In the genomic region with DNA sequence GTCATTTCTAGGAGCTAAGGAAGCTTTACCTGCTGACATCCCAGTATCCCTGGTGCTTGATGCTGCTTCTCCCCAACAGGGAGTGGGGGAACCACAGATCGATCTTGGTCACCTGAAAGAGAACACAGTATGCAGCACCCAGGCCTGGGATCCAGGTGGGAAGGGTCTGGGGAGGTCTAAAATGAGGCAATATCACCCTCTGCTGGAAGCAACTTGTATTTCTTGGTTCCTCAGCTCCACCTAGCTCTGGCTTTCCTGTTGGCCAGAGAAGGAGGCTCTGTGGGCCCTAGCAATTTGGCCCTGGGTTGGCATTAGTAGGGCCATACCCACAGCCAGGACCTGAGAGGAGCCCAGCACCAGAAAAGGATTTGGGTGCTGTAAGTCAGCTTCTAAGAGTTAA, we compare ENCODE assay signal across 10 mouse cellular contexts. TPM values are rescaled to one million over a fixed set of nuclear protein-coding genes. Genes with fewer than 3 reads are reported as not detected.
DNase-seq lines count a peak whose midpoint lies in the region; ATAC-seq and TF ChIP-seq lines count a peak whose summit lies in the region.
"Had no signal": no experiment of that assay in that cellular context is flagged by ENCODE, and none has a peak within 500 bp of the region (broad histone marks: within the 10 kb centered on the region; RNA-seq: fewer than 3 reads in every experiment).

No protein-coding gene starts in this region.

- peak; percentile 33; the same call in 1 of the 2 replicates for TF ChIP-seq CTCF in gastrocnemius, adult 2 months (IDR thresholded peaks at IDR 0.05)

- H3K27me3 ChIP-seq in midbrain, embryonic 14.5 days (ENCODE audit: control insufficient read depth, insufficient read depth, low read length), result no peaks in the 10 kb centered on the region
- H3K27me3 ChIP-seq in midbrain, embryonic 15.5 days (replicated peaks), result no peaks in the 10 kb centered on the region
- H3K27me3 ChIP-seq in midbrain, embryonic 16.5 days (ENCODE audit: control insufficient read depth, insufficient read depth, low read depth, low read length), result peaks cover 3% of the 10 kb centered on the region

- H3K4me3 ChIP-seq in gastrocnemius, adult 2 months, result no peak overlapping the region
- no peak overlapping the region for H3K4me3 ChIP-seq in midbrain, embryonic 14.5 days (replicated peaks; ENCODE audit: low read depth, low read length)
- H3K4me3 ChIP-seq in midbrain, embryonic 15.5 days, result no peak overlapping the region
- no peak overlapping the region for H3K4me3 ChIP-seq in midbrain, embryonic 16.5 days (ENCODE audit: low read depth, low read length)
- H3K4me3 ChIP-seq: intestine, embryonic 15.5 days had no signal

- intact Hi-C loops in gastrocnemius, adult 2 months (cut with DNase I), result no loop called here
- intact Hi-C loops in gastrocnemius, postnatal 36 days (cut with DNase I), result loop anchor here (5.0 kb wide), 1 partner anchor 108 kb away; no protein-coding TSS in a partner anchor

- no peak overlapping the region for H3K9ac ChIP-seq in midbrain, embryonic 14.5 days (replicated peaks; ENCODE audit: low read length)
- H3K9ac ChIP-seq in midbrain, embryonic 15.5 days, result no peak overlapping the region
- H3K9ac ChIP-seq in midbrain, embryonic 16.5 days (ENCODE audit: low read depth, low read length), result no peak overlapping the region
- H3K9ac ChIP-seq: intestine, embryonic 15.5 days had no signal

- no peaks in the 10 kb centered on the region for H3K9me3 ChIP-seq in midbrain, embryonic 14.5 days (ENCODE audit: control insufficient read depth, low read length)
- no peaks in the 10 kb centered on the region for H3K9me3 ChIP-seq in midbrain, embryonic 15.5 days
- H3K9me3 ChIP-seq in midbrain, embryonic 16.5 days (replicated peaks; ENCODE audit: control insufficient read depth, low read length, poor library complexity, severe bottlenecking), result no peaks in the 10 kb centered on the region
- H3K9me3 ChIP-seq: intestine, embryonic 15.5 days had no signal

- H3K36me3 ChIP-seq in midbrain, embryonic 14.5 days (ENCODE audit: control insufficient read depth, insufficient read depth, low read length), result no peaks in the 10 kb centered on the region
- no peaks in the 10 kb centered on the region for H3K36me3 ChIP-seq in midbrain, embryonic 15.5 days (replicated peaks)
- H3K36me3 ChIP-seq in midbrain, embryonic 16.5 days (ENCODE audit: control insufficient read depth, insufficient read depth, low read length), result no peaks in the 10 kb centered on the region
- H3K36me3 ChIP-seq: intestine, embryonic 15.5 days had no signal

- WGBS in midbrain, embryonic 14.5 days, result 80% methylated on average over 1 of the region's 1 CpGs
- 38% methylated on average over 1 of the region's 1 CpGs for WGBS in midbrain, embryonic 15.5 days
- 50% methylated on average over 1 of the region's 1 CpGs for WGBS in midbrain, embryonic 16.5 days

- no peak for ATAC-seq in midbrain, embryonic 14.5 days (ENCODE audit: low FRiP score, low TSS enrichment)
- ATAC-seq in midbrain, embryonic 15.5 days (replicated peaks), result no peak
- ATAC-seq in midbrain, embryonic 16.5 days, result no peak
- ATAC-seq: intestine, embryonic 15.5 days had no signal

- no peak overlapping the region for H3K4me2 ChIP-seq in midbrain, embryonic 14.5 days (ENCODE audit: low read length)
- no peak overlapping the region for H3K4me2 ChIP-seq in midbrain, embryonic 15.5 days
- H3K4me2 ChIP-seq in midbrain, embryonic 16.5 days (ENCODE audit: low read length), result no peak overlapping the region
- H3K4me2 ChIP-seq: intestine, embryonic 15.5 days had no signal

- no peaks in the 10 kb centered on the region for H3K4me1 ChIP-seq in midbrain, embryonic 14.5 days (ENCODE audit: control insufficient read depth, insufficient read depth, low read length)
- H3K4me1 ChIP-seq in midbrain, embryonic 15.5 days, result no peaks in the 10 kb centered on the region
- H3K4me1 ChIP-seq in midbrain, embryonic 16.5 days (ENCODE audit: control insufficient read depth, insufficient read depth, low read length), result no peaks in the 10 kb centered on the region
- H3K4me1 ChIP-seq: intestine, embryonic 15.5 days had no signal

- H3K27ac ChIP-seq in gastrocnemius, adult 2 months, result no peak overlapping the region
- H3K27ac ChIP-seq in midbrain, embryonic 14.5 days (replicated peaks; ENCODE audit: low read depth, low read length), result no peak overlapping the region
- no peak overlapping the region for H3K27ac ChIP-seq in midbrain, embryonic 15.5 days
- H3K27ac ChIP-seq in midbrain, embryonic 16.5 days (ENCODE audit: low read length), result no peak overlapping the region
- H3K27ac ChIP-seq: intestine, embryonic 15.5 days had no signal

- no peak for DNase-seq in gastrocnemius, adult 2 months
- no peak for DNase-seq in gastrocnemius, postnatal 36 days
- peak; percentile 46 for DNase-seq in midbrain, embryonic 14.5 days
- peak; percentile 2 for DNase-seq in c-Kit-positive CD71-negative TER-119-negative erythroid progenitor cells, embryonic 14.5 days (ENCODE audit: low read depth)
- DNase-seq in mesoderm, embryonic 11.5 days (ENCODE audit: low read depth, low spot score), result peak; percentile 9
- no peak for DNase-seq in layer of hippocampus, postnatal 25 days (ENCODE audit: extremely low spot score in 1 of 2, low spot score in 1 of 2)
- DNase-seq: spleen, adult 18-20 months had no signal

RNA-seq across cellular contexts. Expression of gene 8030474K03Rik, which starts 24.7 kb away (rescaled TPM):
- not detected for total RNA-seq in gastrocnemius, adult 2 months (2021)
- not detected for total RNA-seq in gastrocnemius, postnatal 36 days (2021)
- polyA plus RNA-seq in midbrain, embryonic 14.5 days (2014; fragmentation: Nextera tagmentation; extraction: Ambion mirVana), result not detected in 2 replicates
- not detected in 2 replicates for polyA plus RNA-seq in midbrain, embryonic 15.5 days (2015; fragmentation: Nextera tagmentation; extraction: Ambion mirVana)
- total RNA-seq in layer of hippocampus, postnatal 25 days (2021), result under 1 TPM in 1 of 2 experiments, not detected in 1; 0.52 TPM
- 0.14 TPM in 1 of 2 replicates, not detected in the other for polyA plus RNA-seq in midbrain, embryonic 16.5 days (2015; fragmentation: Nextera tagmentation; extraction: Ambion mirVana)
- polyA plus RNA-seq: intestine, embryonic 15.5 days had no signal

RNA-seq across cellular contexts. Expression of gene Gm4779, which starts 24.9 kb away (rescaled TPM):
- not detected for total RNA-seq in gastrocnemius, adult 2 months (2021)
- total RNA-seq in gastrocnemius, postnatal 36 days (2021), result not detected
- polyA plus RNA-seq in midbrain, embryonic 14.5 days (2014; fragmentation: Nextera tagmentation; extraction: Ambion mirVana), result not detected in 2 replicates
- polyA plus RNA-seq in midbrain, embryonic 15.5 days (2015; fragmentation: Nextera tagmentation; extraction: Ambion mirVana), result 0.08 and 0.10 TPM in 2 replicates
- under 1 TPM; 0.30 to 0.87 TPM for total RNA-seq in layer of hippocampus, postnatal 25 days (2021)
- polyA plus RNA-seq in midbrain, embryonic 16.5 days (2015; fragmentation: Nextera tagmentation; extraction: Ambion mirVana), result 0.24 TPM in 1 of 2 replicates, not detected in the other

RNA-seq across cellular contexts. Expression of gene Nhsl2, which starts 30.0 kb away (rescaled TPM):
- total RNA-seq in gastrocnemius, adult 2 months (2021), result 1 to 10 TPM; 1.4 to 2.4 TPM
- 1 to 10 TPM; 1.8 to 3.5 TPM for total RNA-seq in gastrocnemius, postnatal 36 days (2021)
- polyA plus RNA-seq in midbrain, embryonic 14.5 days (2014; fragmentation: Nextera tagmentation; extraction: Ambion mirVana), result 5.8 and 7.8 TPM in 2 replicates
- polyA plus RNA-seq in midbrain, embryonic 15.5 days (2015; fragmentation: Nextera tagmentation; extraction: Ambion mirVana), result 7.0 and 7.6 TPM in 2 replicates
- total RNA-seq in layer of hippocampus, postnatal 25 days (2021), result 10 to 100 TPM; 39.8 to 48.0 TPM
- 6.0 and 8.3 TPM in 2 replicates for polyA plus RNA-seq in midbrain, embryonic 16.5 days (2015; fragmentation: Nextera tagmentation; extraction: Ambion mirVana)

Comparison
In these comparisons a context has a peak if more than half of its experiments do, and no peak if none do; other contexts are left out.
1. DNase-seq: peak in midbrain, embryonic 14.5 days (single experiment), c-Kit-positive CD71-negative TER-119-negative erythroid progenitor cells, embryonic 14.5 days (single experiment) and mesoderm, embryonic 11.5 days (single experiment); none in gastrocnemius, adult 2 months (single experiment), gastrocnemius, postnatal 36 days (0 of 2) and layer of hippocampus, postnatal 25 days (0 of 2).
2. RNA of gene Nhsl2, which starts 30.0 kb away (total RNA-seq): 39.8 to 48.0 TPM in layer of hippocampus, postnatal 25 days; 1.8 to 3.5 TPM in gastrocnemius, postnatal 36 days and 1.4 to 2.4 TPM in gastrocnemius, adult 2 months; every median in the first group is over 4 times any median in the second.